Mouse (Mus musculus) forebrain, postnatal 0 days (tissue): ENCODE data around the gene Rbms3. TPM values are rescaled to one million over a fixed set of nuclear protein-coding genes. Genes with fewer than 3 reads are reported as not detected.

Source experiments
- ATAC-seq: fragments of 200-750 bp; cut with Nextera tagmentation; 2 replicates; pipeline ENCODE4 v1.8.0; 2017; ENCODE audit warnings: mild to moderate bottlenecking, moderate library complexity
- DNase-seq: peaks from one replicate; pipeline ENCODE4 v3.0.0-alpha.2; 2015
- H3K27ac ChIP-seq: fragments of 300-500 bp; sonication (generic); 2 replicates; pipeline ENCODE4 v1.5.1; 2014; ENCODE audit warnings: low read depth, mild to moderate bottlenecking, antibody characterized with exemption, low read length, moderate library complexity, mixed read lengths
- H3K27me3 ChIP-seq: fragments of 300-500 bp; sonication (generic); 2 replicates; pipeline ENCODE4 v1.6.1; 2014; ENCODE audit warnings: mild to moderate bottlenecking, low read length, mixed read lengths; ENCODE audit not compliant: insufficient read depth
- H3K36me3 ChIP-seq: fragments of 300-500 bp; sonication (generic); 2 replicates; pipeline ENCODE4 v1.6.1; 2014; ENCODE audit warnings: mild to moderate bottlenecking, moderate library complexity; ENCODE audit not compliant: insufficient read depth
- H3K4me1 ChIP-seq: fragments of 300-500 bp; sonication (generic); 2 replicates; pipeline ENCODE4 v1.6.1; 2014; ENCODE audit warnings: antibody characterized with exemption; ENCODE audit not compliant: insufficient read depth
- H3K4me2 ChIP-seq: fragments of 300-500 bp; sonication (generic); 2 replicates; pipeline ENCODE4 v1.6.1; 2014; ENCODE audit warnings: low read depth, mild to moderate bottlenecking, moderate library complexity
- H3K4me3 ChIP-seq: fragments of 300-500 bp; sonication (generic); 2 replicates; pipeline ENCODE4 v1.5.1; 2014; ENCODE audit warnings: low read depth, low read length, mixed read lengths
- H3K9ac ChIP-seq: fragments of 300-500 bp; sonication (generic); 2 replicates; pipeline ENCODE4 v1.6.1; 2014; ENCODE audit warnings: mild to moderate bottlenecking
- H3K9me3 ChIP-seq: fragments of 300-500 bp; sonication (generic); 2 replicates; pipeline ENCODE4 v1.6.1; 2016; ENCODE audit warnings: low read length
- CTCF ChIP-seq: sonication (generic); IDR thresholded peaks from 2 replicates; pipeline ENCODE4 v1.5.1; 2016; ENCODE audit warnings: antibody characterized with exemption, control low read depth, low read depth
- WGBS: fragments of 180-500 bp; shearing (Covaris S2); extraction: QIAGEN DNeasy Blood & Tissue Kit; methylation state at CpG from one replicate; pipeline ENCODE4 v1.1.7; 2014; 5-methylcytosine and 5-hydroxymethylcytosine counted together
- polyA plus RNA-seq: library from polyadenylated mRNA; unstranded; fragments of >200 nt; fragmentation: Nextera tagmentation; extraction: Ambion mirVana; gene quantifications from 2 replicates; pipeline ENCODE4 v1.2.1, GENCODE M21; 2015
- total RNA-seq: library from RNA; depleted of rRNA; stranded (reverse); fragments of >200 nt; gene quantifications from 2 replicates; pipeline ENCODE4 v1.2.3, GENCODE M21; 2014

Gene Rbms3
- total and polyA plus RNA-seq, 2 experiments from 2014 or later: 29.9 to 38.8 TPM

GRCm38 (mm10) chr9:117216026-117216755 lies 413.5 kb downstream of the Rbms3 start:
- Histone ChIP-seq H3K4me3 (no peak overlapping the region), H3K4me1 (no peaks in the 10 kb centered on the region), H3K27ac (no peak overlapping the region), H3K27me3 (no peaks in the 10 kb centered on the region), H3K9me3 (no peaks in the 10 kb centered on the region), H3K36me3 (no peaks in the 10 kb centered on the region), H3K9ac (no peak overlapping the region), H3K4me2 (no peak overlapping the region)
- TF ChIP-seq CTCF: no peak
- ATAC-seq: no peak
- WGBS: 61% methylated on average over 9 of the region's 9 CpGs
- DNase-seq: no peak

- no peak overlapping the region for H3K4me3 ChIP-seq
- H3K36me3 ChIP-seq: no peaks in the 10 kb centered on the region
- no peak for TF ChIP-seq CTCF
- whole genome bisulfite sequencing: 50% methylated on average over 4 of the region's 4 CpGs
- H3K9me3 ChIP-seq: no peaks in the 10 kb centered on the region
- H3K9ac ChIP-seq: no peak overlapping the region
- no peak overlapping the region for H3K27ac ChIP-seq
- H3K4me1 ChIP-seq: no peaks in the 10 kb centered on the region
- ATAC-seq: no peak
- no peak overlapping the region for H3K4me2 ChIP-seq
- no peaks in the 10 kb centered on the region for H3K27me3 ChIP-seq
- no peak for DNase-seq
Observed at GRCm38 (mm10) chr9:117212023-117212422, 417.7 kb downstream of the Rbms3 start.

GRCm38 (mm10) chr9:117210344-117210743 lies 419.4 kb downstream of the Rbms3 start:
- TF ChIP-seq CTCF: no peak

GRCm38 (mm10) chr9:117205395-117205794 lies 424.3 kb downstream of the Rbms3 start:
- WGBS: 78% methylated on average over 6 of the region's 6 CpGs
- ATAC-seq: no peak
- DNase-seq: no peak

More at GRCm38 (mm10) chr9:117210344-117210743, 419.4 kb downstream of the Rbms3 start:
- no peak for DNase-seq
- Histone ChIP-seq H3K27me3 (no peaks in the 10 kb centered on the region), H3K4me2 (no peak overlapping the region), H3K4me3 (no peak overlapping the region), H3K27ac (no peak overlapping the region), H3K9ac (no peak overlapping the region), H3K36me3 (no peaks in the 10 kb centered on the region), H3K9me3 (no peaks in the 10 kb centered on the region), H3K4me1 (no peaks in the 10 kb centered on the region)
- WGBS: 75% methylated on average over 2 of the region's 2 CpGs
- no peak for ATAC-seq

GRCm38 (mm10) chr9:117200067-117200658 lies 429.6 kb downstream of the Rbms3 start:
- Histone ChIP-seq H3K27ac (no peak overlapping the region), H3K4me3 (no peak overlapping the region), H3K36me3 (no peaks in the 10 kb centered on the region), H3K9ac (no peak overlapping the region), H3K27me3 (no peaks in the 10 kb centered on the region), H3K9me3 (no peaks in the 10 kb centered on the region), H3K4me1 (no peaks in the 10 kb centered on the region), H3K4me2 (no peak overlapping the region)
- WGBS: 81% methylated on average over 7 of the region's 7 CpGs
- no peak for ATAC-seq
- TF ChIP-seq CTCF: no peak
- DNase-seq: no peak

More at GRCm38 (mm10) chr9:117205395-117205794, 424.3 kb downstream of the Rbms3 start:
- H3K9ac ChIP-seq: no peak overlapping the region
- no peak overlapping the region for H3K4me2 ChIP-seq
- no peaks in the 10 kb centered on the region for H3K36me3 ChIP-seq
- no peaks in the 10 kb centered on the region for H3K9me3 ChIP-seq
- no peaks in the 10 kb centered on the region for H3K27me3 ChIP-seq
- TF ChIP-seq CTCF: no peak
- no peaks in the 10 kb centered on the region for H3K4me1 ChIP-seq
- H3K4me3 ChIP-seq: no peak overlapping the region
- no peak overlapping the region for H3K27ac ChIP-seq

GRCm38 (mm10) chr9:117197531-117197930 lies 432.2 kb downstream of the Rbms3 start:
- no peak overlapping the region for H3K27ac ChIP-seq
- 67% methylated on average over 3 of the region's 3 CpGs for WGBS
- H3K9ac ChIP-seq: no peak overlapping the region
- H3K4me3 ChIP-seq: no peak overlapping the region
- ATAC-seq (no peak), DNase-seq (no peak)
- H3K4me1 ChIP-seq: peaks cover 5% of the 10 kb centered on the region
- no peak for TF ChIP-seq CTCF
- H3K4me2 ChIP-seq: no peak overlapping the region
- H3K36me3 ChIP-seq: no peaks in the 10 kb centered on the region
- H3K27me3 ChIP-seq: no peaks in the 10 kb centered on the region
- H3K9me3 ChIP-seq: no peaks in the 10 kb centered on the region
